Mouse (Mus musculus) midbrain, embryonic 10.5 days (tissue): ENCODE measurements around the gene Plekhb2. TPM values are rescaled to one million over a fixed set of nuclear protein-coding genes. Genes with fewer than 3 reads are reported as not detected.

Experiments used
- DNase-seq: peaks from one replicate; pipeline ENCODE4 v3.0.0-alpha.2; 2017; ENCODE audit warnings: low spot score
- H3K27ac ChIP-seq: fragments of 300-500 bp; sonication (generic); replicated peaks from 2 replicates; pipeline ENCODE4 v1.5.1; 2016; ENCODE audit warnings: mild to moderate bottlenecking
- H3K27me3 ChIP-seq: fragments of 300-500 bp; sonication (generic); 2 replicates; pipeline ENCODE4 v1.6.1; 2016; ENCODE audit warnings: low read depth, mild to moderate bottlenecking; ENCODE audit not compliant: poor library complexity, severe bottlenecking
- H3K36me3 ChIP-seq: fragments of 300-500 bp; sonication (generic); 2 replicates; pipeline ENCODE4 v1.6.1; 2016; ENCODE audit warnings: mild to moderate bottlenecking, moderate library complexity
- H3K4me1 ChIP-seq: fragments of 300-500 bp; sonication (generic); 2 replicates; pipeline ENCODE4 v1.6.1; 2016
- H3K4me3 ChIP-seq: fragments of 300-500 bp; sonication (generic); 2 replicates; pipeline ENCODE4 v1.5.1; 2016; ENCODE audit warnings: mild to moderate bottlenecking, moderate library complexity
- H3K9me3 ChIP-seq: fragments of 300-500 bp; sonication (generic); replicated peaks from 2 replicates; pipeline ENCODE4 v1.6.1; 2016; ENCODE audit warnings: mild to moderate bottlenecking
- WGBS: fragments of 180-500 bp; shearing (Covaris S2); methylation state at CpG from one replicate; pipeline ENCODE4 v1.1.7; 2016; 5-methylcytosine and 5-hydroxymethylcytosine counted together
- polyA plus RNA-seq: library from polyadenylated mRNA; unstranded; fragments of >200 nt; fragmentation: Nextera tagmentation; extraction: Ambion mirVana; gene quantifications from 2 replicates; pipeline ENCODE4 v1.2.1, GENCODE M21; 2016

The Plekhb2 gene
- polyA plus RNA-seq, 1 experiment from 2014 or later: 50.8 TPM

- Histone ChIP-seq H3K4me1 (no peaks in the 10 kb centered on the region), H3K9me3 (no peaks in the 10 kb centered on the region), H3K36me3 (peaks cover 35% of the 10 kb centered on the region), H3K27me3 (no peaks in the 10 kb centered on the region), H3K4me3 (no peak overlapping the region), H3K27ac (no peak overlapping the region)
- DNase-seq: no peak
- WGBS: 88% methylated on average over 7 of the region's 7 CpGs
Measured at GRCm38 (mm10) chr1:34860205-34860604, 10.4 kb downstream of the Plekhb2 start.

GRCm38 (mm10) chr1:34862877-34863276 is 13.1 kb downstream of the Plekhb2 start:
- Histone ChIP-seq H3K4me3 (no peak overlapping the region), H3K9me3 (no peaks in the 10 kb centered on the region), H3K27ac (no peak overlapping the region), H3K4me1 (no peaks in the 10 kb centered on the region), H3K27me3 (no peaks in the 10 kb centered on the region), H3K36me3 (peaks cover 43% of the 10 kb centered on the region)
- no peak for DNase-seq
- WGBS: 96% methylated on average over 13 of the region's 13 CpGs

DNA sequence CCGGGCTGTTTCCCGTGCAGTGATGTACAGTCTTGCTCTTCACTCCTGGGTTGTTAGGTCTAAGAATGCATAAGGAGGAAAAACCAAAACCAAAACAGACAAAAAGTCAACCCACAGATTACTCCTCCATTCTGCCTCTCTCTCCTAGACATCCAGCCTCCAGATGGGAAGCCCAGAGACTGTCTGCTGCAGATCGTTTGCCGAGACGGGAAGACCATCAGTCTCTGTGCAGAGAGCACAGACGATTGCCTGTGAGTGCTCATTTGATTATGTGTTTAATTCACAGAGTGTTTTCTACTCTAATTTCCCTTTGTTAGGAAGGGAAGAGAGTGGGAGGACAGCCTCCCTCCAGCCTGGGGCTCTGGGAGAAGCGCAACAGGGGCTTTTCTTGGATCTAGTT is 13.5 kb downstream of the Plekhb2 start:
- Histone ChIP-seq H3K27me3 (no peaks in the 10 kb centered on the region), H3K4me3 (no peak overlapping the region), H3K27ac (no peak overlapping the region), H3K9me3 (no peaks in the 10 kb centered on the region), H3K36me3 (peaks cover 44% of the 10 kb centered on the region), H3K4me1 (no peaks in the 10 kb centered on the region)
- no peak for DNase-seq
- WGBS: 92% methylated on average over 7 of the region's 7 CpGs

DNA sequence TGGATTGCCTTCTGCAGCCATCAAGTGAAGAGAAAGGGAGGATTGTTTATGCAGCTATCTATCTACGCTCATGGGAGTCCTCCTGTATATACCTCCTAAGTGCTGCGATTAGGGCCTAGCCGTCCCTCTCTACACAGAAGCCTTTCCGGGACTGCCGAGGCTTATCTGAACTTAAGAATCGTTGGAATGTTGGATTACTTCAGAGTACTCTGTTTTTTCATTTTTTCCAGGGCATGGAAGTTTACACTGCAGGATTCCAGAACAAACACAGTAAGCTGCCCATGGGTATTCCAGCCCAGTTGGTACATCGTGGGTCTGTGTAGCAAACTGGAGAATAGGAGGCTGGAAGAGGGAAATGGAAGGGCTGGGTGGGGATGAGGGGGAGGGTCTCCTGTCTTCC is 14.5 kb downstream of the Plekhb2 start:
- H3K27ac ChIP-seq: no peak overlapping the region
- WGBS: 85% methylated on average over 7 of the region's 7 CpGs
- DNase-seq: no peak
- no peak overlapping the region for H3K4me3 ChIP-seq
- H3K9me3 ChIP-seq: no peaks in the 10 kb centered on the region
- H3K27me3 ChIP-seq: no peaks in the 10 kb centered on the region
- H3K4me1 ChIP-seq: no peaks in the 10 kb centered on the region
- H3K36me3 ChIP-seq: peaks cover 53% of the 10 kb centered on the region

DNA sequence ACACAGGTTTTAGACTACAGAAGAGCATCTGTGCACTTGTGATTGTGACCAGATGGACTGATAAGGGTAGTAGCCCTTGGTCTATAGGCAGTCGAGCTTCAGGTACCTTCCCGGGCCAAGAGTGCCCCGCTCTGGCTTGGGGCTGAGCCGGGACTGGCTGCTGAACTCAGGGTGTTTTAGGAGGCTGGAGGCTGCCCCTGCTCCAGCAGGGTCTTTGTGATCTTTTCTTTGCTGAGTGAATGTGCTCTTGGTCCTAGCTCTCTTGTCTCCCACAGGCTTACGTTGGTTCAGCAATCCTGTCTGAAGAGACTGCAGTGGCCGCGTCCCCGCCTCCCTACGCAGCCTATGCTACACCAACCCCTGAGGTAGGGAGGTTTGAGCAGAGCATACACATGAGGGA is 16.1 kb downstream of the Plekhb2 start:
- Histone ChIP-seq H3K27me3 (no peaks in the 10 kb centered on the region), H3K4me3 (no peak overlapping the region), H3K4me1 (no peaks in the 10 kb centered on the region), H3K36me3 (peaks cover 63% of the 10 kb centered on the region), H3K27ac (no peak overlapping the region), H3K9me3 (no peaks in the 10 kb centered on the region)
- DNase-seq: no peak
- WGBS: 85% methylated on average over 9 of the region's 9 CpGs

DNA sequence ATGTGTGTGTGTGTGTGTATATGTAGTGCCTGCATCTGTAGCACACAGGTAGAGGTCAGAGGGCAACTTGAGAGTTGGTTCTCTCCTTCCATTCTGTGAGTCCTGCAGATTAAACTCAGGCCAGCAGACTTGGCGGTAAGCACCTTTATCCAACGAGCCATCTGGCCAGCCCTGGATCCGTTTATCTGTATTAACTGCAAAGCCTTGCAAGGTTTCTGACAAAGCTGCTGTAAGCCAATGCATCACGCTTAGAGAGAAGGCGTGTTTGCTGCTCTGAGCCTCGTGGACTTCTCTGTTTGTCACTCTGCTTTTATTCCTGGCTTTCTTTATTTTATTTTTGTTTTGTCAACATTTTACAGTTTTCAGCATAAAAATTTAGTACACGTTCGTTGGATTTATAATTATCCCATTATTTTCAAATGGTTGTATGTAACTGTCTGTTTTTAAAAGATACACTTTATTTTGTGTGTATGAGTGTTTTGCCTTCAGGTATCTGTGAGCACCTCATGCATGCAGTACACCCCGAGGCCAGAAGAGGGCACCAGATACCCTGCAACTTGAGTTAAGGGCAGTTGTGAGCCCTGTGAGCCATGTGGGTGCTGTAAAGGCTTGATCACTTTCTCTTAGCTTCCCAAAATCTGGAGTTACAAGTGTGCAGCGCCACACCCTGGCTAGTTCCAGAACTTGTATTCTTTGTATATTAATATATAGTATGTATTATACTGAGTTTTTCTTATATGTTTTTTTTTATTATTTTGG is 17.2 kb downstream of the Plekhb2 start:
- DNase-seq: peak; percentile 81
- Histone ChIP-seq H3K27me3 (no peaks in the 10 kb centered on the region), H3K4me1 (no peaks in the 10 kb centered on the region), H3K36me3 (peaks cover 67% of the 10 kb centered on the region), H3K27ac (no peak overlapping the region), H3K9me3 (no peaks in the 10 kb centered on the region), H3K4me3 (no peak overlapping the region)
- WGBS: 58% methylated on average over 10 of the region's 10 CpGs

- DNase-seq: no peak
- Histone ChIP-seq H3K4me3 (no peak overlapping the region), H3K4me1 (no peaks in the 10 kb centered on the region), H3K9me3 (no peaks in the 10 kb centered on the region), H3K27me3 (no peaks in the 10 kb centered on the region), H3K27ac (no peak overlapping the region), H3K36me3 (peaks cover 61% of the 10 kb centered on the region)
- WGBS: 92% methylated on average over 5 of the region's 5 CpGs
Measured at GRCm38 (mm10) chr1:34867574-34867955, 17.8 kb downstream of the Plekhb2 start.

GRCm38 (mm10) chr1:34868391-34868790 is 18.6 kb downstream of the Plekhb2 start:
- Histone ChIP-seq H3K9me3 (no peaks in the 10 kb centered on the region), H3K4me3 (no peak overlapping the region), H3K4me1 (no peaks in the 10 kb centered on the region), H3K27me3 (no peaks in the 10 kb centered on the region), H3K36me3 (peaks cover 53% of the 10 kb centered on the region), H3K27ac (no peak overlapping the region)
- WGBS: 91% methylated on average over 8 of the region's 8 CpGs
- DNase-seq: no peak

- peaks cover 45% of the 10 kb centered on the region for H3K36me3 ChIP-seq
- no peak overlapping the region for H3K27ac ChIP-seq
- no peaks in the 10 kb centered on the region for H3K4me1 ChIP-seq
- no peak for DNase-seq
- H3K9me3 ChIP-seq: no peaks in the 10 kb centered on the region
- H3K27me3 ChIP-seq: no peaks in the 10 kb centered on the region
- 97% methylated on average over 16 of the region's 16 CpGs for WGBS
- no peak overlapping the region for H3K4me3 ChIP-seq
Measured at GRCm38 (mm10) chr1:34869231-34869630, 19.5 kb downstream of the Plekhb2 start.

GRCm38 (mm10) chr1:34871170-34871569 is 21.4 kb downstream of the Plekhb2 start:
- Histone ChIP-seq H3K27ac (no peak overlapping the region), H3K36me3 (peaks cover 42% of the 10 kb centered on the region), H3K27me3 (no peaks in the 10 kb centered on the region), H3K4me1 (no peaks in the 10 kb centered on the region), H3K4me3 (no peak overlapping the region), H3K9me3 (no peaks in the 10 kb centered on the region)
- 97% methylated on average over 9 of the region's 9 CpGs for WGBS
- no peak for DNase-seq

- Histone ChIP-seq H3K36me3 (peaks cover 50% of the 10 kb centered on the region), H3K9me3 (no peaks in the 10 kb centered on the region), H3K27me3 (no peaks in the 10 kb centered on the region), H3K27ac (no peak overlapping the region), H3K4me1 (no peaks in the 10 kb centered on the region), H3K4me3 (no peak overlapping the region)
- DNase-seq: no peak
- WGBS: 93% methylated on average over 5 of the region's 5 CpGs
Measured at GRCm38 (mm10) chr1:34873551-34873950, 23.8 kb downstream of the Plekhb2 start.

DNA sequence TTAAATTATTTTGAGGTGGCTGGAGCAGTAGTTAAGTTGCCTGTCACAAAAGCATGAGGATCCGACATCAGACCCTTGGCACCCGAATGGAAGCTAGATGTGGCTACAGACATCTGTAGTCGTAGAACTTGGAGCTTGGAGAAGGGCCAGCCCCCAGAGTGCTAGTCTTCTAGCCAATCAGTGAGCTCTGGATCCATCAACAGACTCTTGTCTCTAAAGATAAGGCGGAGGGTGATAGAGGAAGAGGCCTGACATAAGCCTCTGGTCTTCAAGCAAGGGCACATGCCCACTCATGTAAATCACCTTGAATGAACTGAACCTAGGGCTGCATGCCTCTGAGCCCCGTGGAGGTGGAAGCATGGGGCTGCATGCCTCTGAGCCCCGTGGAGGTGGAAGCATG is 29.8 kb downstream of the Plekhb2 start:
- Histone ChIP-seq H3K27me3 (no peaks in the 10 kb centered on the region), H3K4me1 (no peaks in the 10 kb centered on the region), H3K27ac (no peak overlapping the region), H3K9me3 (no peaks in the 10 kb centered on the region; the same call in 1 of the 2 replicates), H3K36me3 (peaks cover 32% of the 10 kb centered on the region), H3K4me3 (no peak overlapping the region)
- 90% methylated on average over 6 of the region's 6 CpGs for WGBS
- DNase-seq: no peak

DNA sequence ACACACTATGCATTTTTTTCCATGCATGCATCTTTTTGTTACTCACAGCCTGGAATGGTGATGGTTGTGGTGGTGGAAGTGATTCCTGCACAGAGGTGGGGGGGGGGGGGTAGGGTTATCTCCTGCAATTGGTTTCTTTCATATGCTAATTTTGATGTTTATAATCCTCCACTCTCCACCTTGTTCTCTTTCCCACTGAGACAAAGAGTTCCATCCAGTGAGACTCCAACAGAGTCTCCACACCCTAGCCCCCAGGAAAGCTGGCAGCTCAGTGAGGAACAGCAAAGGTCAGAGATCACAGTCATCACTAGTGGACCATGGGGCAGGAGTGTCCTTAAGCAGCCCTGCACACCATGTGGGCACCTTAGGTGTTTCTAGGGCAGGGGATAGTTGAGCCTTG is 34.0 kb downstream of the Plekhb2 start:
- Histone ChIP-seq H3K36me3 (peaks cover 6% of the 10 kb centered on the region; the same call in 1 of the 2 replicates), H3K4me1 (no peaks in the 10 kb centered on the region), H3K9me3 (no peaks in the 10 kb centered on the region; the same call in 1 of the 2 replicates), H3K27me3 (no peaks in the 10 kb centered on the region), H3K4me3 (no peak overlapping the region), H3K27ac (no peak overlapping the region)
- peak; percentile 0 for DNase-seq
